29 mouse cellular contexts compared by ENCODE assay signal in genomic region chr8:47845956-47846355, GRCm38 (mm10). TPM values are rescaled to one million over a fixed set of nuclear protein-coding genes. Genes with fewer than 3 reads are reported as not detected.
DNase-seq lines count a peak whose midpoint lies in the region; ATAC-seq and TF ChIP-seq lines count a peak whose summit lies in the region.
"Had no signal": no experiment of that assay in that cellular context is flagged by ENCODE, and none has a peak within 500 bp of the region (broad histone marks: within the 10 kb centered on the region; RNA-seq: fewer than 3 reads in every experiment).

No protein-coding gene starts in this region.

- no peaks in the 10 kb centered on the region for H3K4me1 ChIP-seq in kidney, postnatal 0 days (replicated peaks; ENCODE audit: insufficient read depth, low read length)
- H3K4me1 ChIP-seq: embryonic facial prominence, embryonic 10.5 days; heart, embryonic 10.5 days; liver, embryonic 15.5 days had no signal

- H3K27me3 ChIP-seq in kidney, postnatal 0 days (ENCODE audit: insufficient read depth, low read length): no peaks in the 10 kb centered on the region
- H3K27me3 ChIP-seq: limb, embryonic 13.5 days; liver, embryonic 15.5 days had no signal

- TF ChIP-seq CTCF in kidney, postnatal 0 days (IDR thresholded peaks at IDR 0.05; ENCODE audit: low read depth): peak; percentile 5; the same call in 1 of the 2 replicates

- H3K4me2 ChIP-seq in kidney, postnatal 0 days (ENCODE audit: low read length): no peak overlapping the region
- H3K4me2 ChIP-seq: hindbrain, embryonic 14.5 days; limb, embryonic 13.5 days; liver, embryonic 15.5 days had no signal

- peaks cover 46% of the 10 kb centered on the region for H3K36me3 ChIP-seq in kidney, postnatal 0 days (ENCODE audit: insufficient read depth, low read length)

- ATAC-seq in kidney, postnatal 0 days (replicated peaks; ENCODE audit: low FRiP score, low read depth): peak; percentile 48
- ATAC-seq: CD4-positive, CD25-positive, alpha-beta regulatory T cell, adult 4 months; forebrain, embryonic 16.5 days; intestine, embryonic 16.5 days; lung, postnatal 0 days; midbrain, embryonic 16.5 days had no signal

- no peaks in the 10 kb centered on the region for H3K9me3 ChIP-seq in kidney, postnatal 0 days (replicated peaks; ENCODE audit: low read length)
- H3K9me3 ChIP-seq: embryonic facial prominence, embryonic 10.5 days; G1E; heart, embryonic 10.5 days; limb, embryonic 13.5 days; liver, embryonic 15.5 days had no signal

- H3K4me3 ChIP-seq in kidney, postnatal 0 days (replicated peaks; ENCODE audit: low read depth, low read length): no peak overlapping the region
- H3K4me3 ChIP-seq: embryonic facial prominence, embryonic 10.5 days; heart, embryonic 10.5 days; layer of hippocampus, adult 2 months; limb, embryonic 13.5 days; liver, embryonic 15.5 days had no signal

- H3K27ac ChIP-seq in kidney, postnatal 0 days: no peak overlapping the region
- H3K27ac ChIP-seq: embryonic facial prominence, embryonic 10.5 days; heart, embryonic 10.5 days; hindbrain, embryonic 14.5 days; layer of hippocampus, adult 2 months; limb, embryonic 13.5 days; liver, embryonic 15.5 days; stomach, postnatal 0 days had no signal

- intact Hi-C loops in left cerebral cortex, postnatal 4 days (cut with DNase I): loop anchor here (5.0 kb wide), 1 partner anchor 104 kb away; no protein-coding TSS in a partner anchor

- H3K9ac ChIP-seq in kidney, postnatal 0 days (ENCODE audit: low read depth, low read length): no peak overlapping the region
- H3K9ac ChIP-seq: hindbrain, embryonic 14.5 days; limb, embryonic 13.5 days; liver, embryonic 15.5 days had no signal

- WGBS in kidney, postnatal 0 days: 47% methylated on average over 13 of the region's 13 CpGs

- peak; percentile 57 to 82 for DNase-seq in adrenal gland, adult (ENCODE audit: inconsistent age in 2 of 2, low spot score in 1 of 2)
- no peak for DNase-seq in adrenal gland, postnatal 4 days (ENCODE audit: low spot score in 2 of 2)
- DNase-seq in left cerebral cortex, postnatal 4 days: peak; percentile 24
- no peak for DNase-seq in left cerebral cortex, adult 8-10 months (ENCODE audit: low spot score in 2 of 2)
- peak; percentile 57 for DNase-seq in kidney, postnatal 0 days (ENCODE audit: low spot score)
- DNase-seq in layer of hippocampus, postnatal 25 days (ENCODE audit: extremely low spot score in 1 of 2, low spot score in 1 of 2): no peak
- DNase-seq in heart, adult 8-10 months (ENCODE audit: low spot score): no peak
- no peak for DNase-seq in gastrocnemius, adult 8-10 months (ENCODE audit: low spot score in 2 of 2)
- DNase-seq: cerebellum, postnatal 10 days; gastrocnemius, postnatal 10 days; heart, postnatal 14 days; right cerebral cortex, postnatal 25 days; thymus, postnatal 14 days had no signal

RNA-seq across cellular contexts. Expression of gene Cldn22, which starts 21.7 kb away (rescaled TPM):
- not detected for total RNA-seq in adrenal gland, postnatal 4 days (2021)
- total RNA-seq in left cerebral cortex, postnatal 4 days (2021): not detected
- 1 to 10 TPM in 3 of 4 experiments, under 1 TPM in 1; 0.39 to 2.4 (median 1.5) TPM for total RNA-seq in left cerebral cortex, adult 8-10 months (2022)
- polyA plus RNA-seq in kidney, postnatal 0 days (2015; fragmentation: Nextera tagmentation; extraction: Ambion mirVana): not detected in 2 replicates
- total RNA-seq in layer of hippocampus, postnatal 25 days (2021): 1 to 10 TPM; 3.8 to 4.2 TPM
- not detected for total RNA-seq in heart, adult 8-10 months (2022)
- total RNA-seq in gastrocnemius, adult 8-10 months (2022): under 1 TPM in 2 of 4 experiments, not detected in 2; 0.29 to 0.59 TPM
- total RNA-seq: heart, postnatal 14 days; megakaryocyte, adult 5-6 weeks had no signal
- polyA plus RNA-seq: CD4-positive, CD25-positive, alpha-beta regulatory T cell, adult 4 months; embryonic facial prominence, embryonic 10.5 days; forebrain, embryonic 16.5 days; G1E; heart, embryonic 10.5 days; hindbrain, embryonic 14.5 days; intestine, embryonic 16.5 days; limb, embryonic 13.5 days; liver, embryonic 15.5 days; lung, postnatal 0 days; midbrain, embryonic 16.5 days; neural tube, embryonic 11.5 days; stomach, postnatal 0 days had no signal

RNA-seq across cellular contexts. Expression of gene Cldn24, which starts 24.0 kb away (rescaled TPM):
- total RNA-seq in adrenal gland, postnatal 4 days (2021): not detected
- total RNA-seq in left cerebral cortex, postnatal 4 days (2021): not detected
- total RNA-seq in left cerebral cortex, adult 8-10 months (2022): not detected
- polyA plus RNA-seq in kidney, postnatal 0 days (2015; fragmentation: Nextera tagmentation; extraction: Ambion mirVana): not detected in 2 replicates
- total RNA-seq in layer of hippocampus, postnatal 25 days (2021): not detected
- total RNA-seq in heart, adult 8-10 months (2022): not detected
- total RNA-seq in gastrocnemius, adult 8-10 months (2022): not detected
- total RNA-seq: gastrocnemius, postnatal 10 days; heart, postnatal 14 days; layer of hippocampus, adult 2 months; left cerebral cortex, adult 18-20 months; megakaryocyte, adult 5-6 weeks had no signal
- polyA plus RNA-seq: CD4-positive, CD25-positive, alpha-beta regulatory T cell, adult 4 months; embryonic facial prominence, embryonic 10.5 days; forebrain, embryonic 16.5 days; G1E; heart, embryonic 10.5 days; hindbrain, embryonic 14.5 days; intestine, embryonic 16.5 days; limb, embryonic 13.5 days; liver, embryonic 15.5 days; lung, postnatal 0 days; midbrain, embryonic 16.5 days; neural tube, embryonic 11.5 days; stomach, postnatal 0 days had no signal

Comparison
In these comparisons a context has a peak if more than half of its experiments do, and no peak if none do; other contexts are left out.
1. DNase-seq: peak in adrenal gland, adult (2 of 2), left cerebral cortex, postnatal 4 days (single experiment) and kidney, postnatal 0 days (single experiment); none in adrenal gland, postnatal 4 days (0 of 2), left cerebral cortex, adult 8-10 months (0 of 2), layer of hippocampus, postnatal 25 days (0 of 2), heart, adult 8-10 months (single experiment) and gastrocnemius, adult 8-10 months (0 of 2).